Mouse (Mus musculus) liver, adult (tissue): ENCODE measurements at regions not wholly inside any gene's neighbourhood (a gene's known extent, or its start where the extent isn't known, plus 50 kb on each side); places are given as distances from the start of the nearest gene placed in this dataset.

Experiments used
- GATA4 ChIP-seq: IDR thresholded peaks from 2 replicates; pipeline ENCODE4 v1.6.1; 2014; ENCODE audit warnings: mild to moderate bottlenecking, low read length; ENCODE audit not compliant: insufficient replicate concordance

- TF ChIP-seq GATA4: no peak
Observed at GRCm38 (mm10) chr1:69331418-69332254, 223.8 kb upstream of the Erbb4 start.

GRCm38 (mm10) chr1:69329399-69329798, 221.5 kb upstream of the Erbb4 start:
- no peak for TF ChIP-seq GATA4

GRCm38 (mm10) chr1:69326711-69327110, 218.9 kb upstream of the Erbb4 start:
- TF ChIP-seq GATA4: no peak

GRCm38 (mm10) chr1:69319526-69319925, 211.7 kb upstream of the Erbb4 start:
- TF ChIP-seq GATA4: no peak

- no peak for TF ChIP-seq GATA4
Observed at GRCm38 (mm10) chr1:69296816-69297215, 189.0 kb upstream of the Erbb4 start.

GRCm38 (mm10) chr1:69291329-69291728, 183.5 kb upstream of the Erbb4 start:
- no peak for TF ChIP-seq GATA4

- TF ChIP-seq GATA4: no peak
Observed at GRCm38 (mm10) chr1:69286374-69286773, 178.5 kb upstream of the Erbb4 start.

GRCm38 (mm10) chr1:69277428-69277827, 169.6 kb upstream of the Erbb4 start:
- TF ChIP-seq GATA4: no peak

- no peak for TF ChIP-seq GATA4
Observed at GRCm38 (mm10) chr1:69247691-69248090, 139.8 kb upstream of the Erbb4 start.

GRCm38 (mm10) chr1:69242289-69242909, 134.5 kb upstream of the Erbb4 start:
- no peak for TF ChIP-seq GATA4

- no peak for TF ChIP-seq GATA4
Observed at GRCm38 (mm10) chr1:69241502-69242214, 133.8 kb upstream of the Erbb4 start.

- no peak for TF ChIP-seq GATA4
Observed at GRCm38 (mm10) chr1:69227864-69228263, 120.0 kb upstream of the Erbb4 start.

GRCm38 (mm10) chr1:69212896-69213500, 105.1 kb upstream of the Erbb4 start:
- no peak for TF ChIP-seq GATA4

- TF ChIP-seq GATA4: no peak
Observed at GRCm38 (mm10) chr1:69202745-69203144, 94.9 kb upstream of the Erbb4 start.

- no peak for TF ChIP-seq GATA4
Observed at GRCm38 (mm10) chr1:69165202-69165601, 57.3 kb upstream of the Erbb4 start.
